Mouse (Mus musculus): ENCODE data around the gene Haghl. TPM values are rescaled to one million over a fixed set of nuclear protein-coding genes. Genes with fewer than 3 reads are reported as not detected.
A peak's percentile ranks its signal among the peaks of the same experiment; 100 is the strongest.

The Haghl gene
- polyA plus RNA-seq, 1 experiment from 2014 or later = 169 TPM

- peaks cover 41% of the 10 kb centered on the region for H3K4me1 ChIP-seq (ENCODE audit: control insufficient read depth, insufficient read depth, low read depth, low read length)
- H3K9me3 ChIP-seq (ENCODE audit: control insufficient read depth, low read length) = no peaks in the 10 kb centered on the region
- H3K36me3 ChIP-seq (ENCODE audit: control insufficient read depth, insufficient read depth, low read length) = peaks cover 13% of the 10 kb centered on the region
- peak within 1 kb of the TSS; percentile 67 for H3K4me2 ChIP-seq (ENCODE audit: low read length)
- H3K27ac ChIP-seq (ENCODE audit: low read depth, low read length) = peak within 1 kb of the TSS; percentile 91
- peak; percentile 50 for ATAC-seq
- peaks cover 3% of the 10 kb centered on the region; the same call in 1 of the 2 replicates for H3K27me3 ChIP-seq (replicated peaks; ENCODE audit: control insufficient read depth, insufficient read depth, low read length)
- H3K4me3 ChIP-seq (ENCODE audit: low read length) = peak within 1 kb of the TSS; percentile 73
- peak within 1 kb of the TSS; percentile 82 for H3K9ac ChIP-seq (ENCODE audit: low read depth, low read length)
- 1% methylated on average over 14 of the region's 14 CpGs for WGBS
Observed at GRCm38 (mm10) chr17:25792615-25793014, 7.1 kb upstream of the Haghl start, which contains the start of gene Fam173a. TSS of gene Fam173a (minus strand) at chr17:25792901.

- H3K4me2 ChIP-seq (ENCODE audit: low read length) = peak overlapping the region; percentile 67
- H3K4me1 ChIP-seq (ENCODE audit: control insufficient read depth, insufficient read depth, low read depth, low read length) = peaks cover 35% of the 10 kb centered on the region
- H3K27me3 ChIP-seq (replicated peaks; ENCODE audit: control insufficient read depth, insufficient read depth, low read length) = peaks cover 3% of the 10 kb centered on the region; the same call in 1 of the 2 replicates
- H3K9me3 ChIP-seq (ENCODE audit: control insufficient read depth, low read length) = no peaks in the 10 kb centered on the region
- H3K4me3 ChIP-seq (ENCODE audit: low read length) = peak overlapping the region; percentile 73
- peak overlapping the region; percentile 91 for H3K27ac ChIP-seq (ENCODE audit: low read depth, low read length)
- peak overlapping the region; percentile 82 for H3K9ac ChIP-seq (ENCODE audit: low read depth, low read length)
- ATAC-seq = peak; percentile 66
- under 1% methylated on average over 45 of the region's 45 CpGs for WGBS
- peaks cover 13% of the 10 kb centered on the region for H3K36me3 ChIP-seq (ENCODE audit: control insufficient read depth, insufficient read depth, low read length)
Observed at GRCm38 (mm10) chr17:25791843-25792527, 6.5 kb upstream of the Haghl start.

GRCm38 (mm10) chr17:25791320-25791842 lies 5.9 kb upstream of the Haghl start:
- 0 out of 2 replicates have a peak, but pooled peaks have one; percentile 1 for ATAC-seq
- Histone ChIP-seq H3K27me3 (replicated peaks; ENCODE audit: control insufficient read depth, insufficient read depth, low read length) (peaks cover 3% of the 10 kb centered on the region; the same call in 1 of the 2 replicates), H3K4me3 (ENCODE audit: low read length) (peak overlapping the region; percentile 73), H3K9me3 (ENCODE audit: control insufficient read depth, low read length) (no peaks in the 10 kb centered on the region), H3K27ac (ENCODE audit: low read depth, low read length) (peak overlapping the region; percentile 91), H3K4me2 (ENCODE audit: low read length) (peak overlapping the region; percentile 67), H3K9ac (ENCODE audit: low read depth, low read length) (peak overlapping the region; percentile 82), H3K4me1 (ENCODE audit: control insufficient read depth, insufficient read depth, low read depth, low read length) (peaks cover 29% of the 10 kb centered on the region), H3K36me3 (ENCODE audit: control insufficient read depth, insufficient read depth, low read length) (peaks cover 13% of the 10 kb centered on the region)
- 30% methylated on average over 19 of the region's 19 CpGs for WGBS

- H3K4me3 ChIP-seq (ENCODE audit: low read length) = no peak overlapping the region
- H3K4me1 ChIP-seq (ENCODE audit: control insufficient read depth, insufficient read depth, low read depth, low read length) = peaks cover 38% of the 10 kb centered on the region
- no peak overlapping the region for H3K9ac ChIP-seq (ENCODE audit: low read depth, low read length)
- H3K36me3 ChIP-seq (ENCODE audit: control insufficient read depth, insufficient read depth, low read length) = peaks cover 23% of the 10 kb centered on the region
- ATAC-seq = no peak
- no peak overlapping the region for H3K27ac ChIP-seq (ENCODE audit: low read depth, low read length)
- WGBS = 97% methylated on average over 9 of the region's 9 CpGs
- H3K9me3 ChIP-seq (ENCODE audit: control insufficient read depth, low read length) = no peaks in the 10 kb centered on the region
- no peak overlapping the region for H3K4me2 ChIP-seq (ENCODE audit: low read length)
- no peaks in the 10 kb centered on the region for H3K27me3 ChIP-seq (replicated peaks; ENCODE audit: control insufficient read depth, insufficient read depth, low read length)
Observed at GRCm38 (mm10) chr17:25786781-25787504, 1.5 kb upstream of the Haghl start.

- Histone ChIP-seq H3K27ac (ENCODE audit: low read depth, low read length) (peak within 1 kb of the TSS; percentile 93), H3K4me1 (ENCODE audit: control insufficient read depth, insufficient read depth, low read depth, low read length) (peaks cover 35% of the 10 kb centered on the region), H3K9me3 (ENCODE audit: control insufficient read depth, low read length) (no peaks in the 10 kb centered on the region), H3K9ac (ENCODE audit: low read depth, low read length) (peak within 1 kb of the TSS; percentile 80), H3K4me2 (ENCODE audit: low read length) (peak within 1 kb of the TSS; percentile 87), H3K4me3 (ENCODE audit: low read length) (peak within 1 kb of the TSS; percentile 70), H3K27me3 (replicated peaks; ENCODE audit: control insufficient read depth, insufficient read depth, low read length) (no peaks in the 10 kb centered on the region), H3K36me3 (ENCODE audit: control insufficient read depth, insufficient read depth, low read length) (peaks cover 23% of the 10 kb centered on the region)
- 83% methylated on average over 3 of the region's 3 CpGs for WGBS
- ATAC-seq = no peak
Observed at GRCm38 (mm10) chr17:25786280-25786679, 807 bp upstream of the Haghl start, which contains the start of gene Ccdc78. TSS of gene Ccdc78 (plus strand) at chr17:25786580.

GRCm38 (mm10) chr17:25783861-25784574 lies 1.5 kb downstream of the Haghl start:
- Histone ChIP-seq H3K4me2 (ENCODE audit: low read length) (peak overlapping the region; percentile 87), H3K9ac (ENCODE audit: low read depth, low read length) (peak overlapping the region; percentile 80), H3K4me3 (ENCODE audit: low read length) (peak overlapping the region; percentile 70), H3K27ac (ENCODE audit: low read depth, low read length) (no peak overlapping the region; the same call in 1 of the 2 replicates), H3K27me3 (replicated peaks; ENCODE audit: control insufficient read depth, insufficient read depth, low read length) (no peaks in the 10 kb centered on the region), H3K36me3 (ENCODE audit: control insufficient read depth, insufficient read depth, low read length) (peaks cover 27% of the 10 kb centered on the region), H3K9me3 (ENCODE audit: control insufficient read depth, low read length) (no peaks in the 10 kb centered on the region), H3K4me1 (ENCODE audit: control insufficient read depth, insufficient read depth, low read depth, low read length) (peaks cover 24% of the 10 kb centered on the region)
- ATAC-seq = no peak
- 79% methylated on average over 15 of the region's 15 CpGs for WGBS

GRCm38 (mm10) chr17:25783086-25783485 lies 2.4 kb downstream of the Haghl start:
- Histone ChIP-seq H3K4me1 (ENCODE audit: control insufficient read depth, insufficient read depth, low read depth, low read length) (peaks cover 24% of the 10 kb centered on the region), H3K4me3 (ENCODE audit: low read length) (no peak overlapping the region), H3K4me2 (ENCODE audit: low read length) (peak overlapping the region; percentile 87; the same call in 1 of the 2 replicates), H3K36me3 (ENCODE audit: control insufficient read depth, insufficient read depth, low read length) (peaks cover 25% of the 10 kb centered on the region), H3K27ac (ENCODE audit: low read depth, low read length) (peak overlapping the region; percentile 45; the same call in 1 of the 2 replicates), H3K27me3 (replicated peaks; ENCODE audit: control insufficient read depth, insufficient read depth, low read length) (no peaks in the 10 kb centered on the region), H3K9ac (ENCODE audit: low read depth, low read length) (0 out of 2 replicates have a peak overlapping the region, but pooled peaks have one; percentile 39), H3K9me3 (ENCODE audit: control insufficient read depth, low read length) (no peaks in the 10 kb centered on the region)
- ATAC-seq = no peak
- WGBS = 54% methylated on average over 7 of the region's 7 CpGs

GRCm38 (mm10) chr17:25781339-25781738 lies 4.1 kb downstream of the Haghl start:
- Histone ChIP-seq H3K27ac (ENCODE audit: low read depth, low read length) (no peak overlapping the region), H3K4me1 (ENCODE audit: control insufficient read depth, insufficient read depth, low read depth, low read length) (peaks cover 24% of the 10 kb centered on the region), H3K9ac (ENCODE audit: low read depth, low read length) (no peak overlapping the region), H3K27me3 (replicated peaks; ENCODE audit: control insufficient read depth, insufficient read depth, low read length) (no peaks in the 10 kb centered on the region), H3K4me3 (ENCODE audit: low read length) (no peak overlapping the region), H3K9me3 (ENCODE audit: control insufficient read depth, low read length) (no peaks in the 10 kb centered on the region), H3K4me2 (ENCODE audit: low read length) (no peak overlapping the region), H3K36me3 (ENCODE audit: control insufficient read depth, insufficient read depth, low read length) (peaks cover 22% of the 10 kb centered on the region)
- WGBS = 85% methylated on average over 6 of the region's 6 CpGs
- ATAC-seq = no peak
